Mouse (Mus musculus) intestine, postnatal 0 days (tissue): ENCODE measurements at regions not wholly inside any gene's neighbourhood (a gene's known extent, or its start where the extent isn't known, plus 50 kb on each side); places are given as distances from the start of the nearest gene placed in this dataset.

ENCODE experiments used
- ATAC-seq: fragments of 200-750 bp; cut with Nextera tagmentation; 2 replicates; pipeline ENCODE4 v1.8.0; 2017; ENCODE audit warnings: mild to moderate bottlenecking, moderate TSS enrichment, moderate library complexity
- H3K27ac ChIP-seq: fragments of 300-500 bp; sonication (generic); 2 replicates; pipeline ENCODE4 v1.5.1; 2014; ENCODE audit warnings: mild to moderate bottlenecking, low read depth, low read length, moderate library complexity
- H3K27me3 ChIP-seq: fragments of 300-500 bp; sonication (generic); replicated peaks from 2 replicates; pipeline ENCODE4 v1.6.1; 2014; ENCODE audit warnings: low read length, mixed read lengths; ENCODE audit not compliant: control insufficient read depth, insufficient read depth
- H3K36me3 ChIP-seq: fragments of 300-500 bp; sonication (generic); 2 replicates; pipeline ENCODE4 v1.6.1; 2014; ENCODE audit warnings: mild to moderate bottlenecking, moderate library complexity; ENCODE audit not compliant: control insufficient read depth, insufficient read depth
- H3K4me1 ChIP-seq: fragments of 300-500 bp; sonication (generic); replicated peaks from 2 replicates; pipeline ENCODE4 v1.6.1; 2014; ENCODE audit warnings: antibody characterized with exemption, low read length, mixed read lengths; ENCODE audit not compliant: control insufficient read depth, insufficient read depth
- H3K4me2 ChIP-seq: fragments of 300-500 bp; sonication (generic); replicated peaks from 2 replicates; pipeline ENCODE4 v1.6.1; 2014; ENCODE audit warnings: low read depth, mild to moderate bottlenecking, moderate library complexity
- H3K4me3 ChIP-seq: fragments of 300-500 bp; sonication (generic); 2 replicates; pipeline ENCODE4 v1.5.1; 2014; ENCODE audit warnings: low read depth, low read length
- H3K9ac ChIP-seq: fragments of 300-500 bp; sonication (generic); 2 replicates; pipeline ENCODE4 v1.6.1; 2014; ENCODE audit warnings: mild to moderate bottlenecking, low read depth, low read length
- H3K9me3 ChIP-seq: fragments of 300-500 bp; sonication (generic); 2 replicates; pipeline ENCODE4 v1.6.1; 2016; ENCODE audit warnings: mixed run types; ENCODE audit not compliant: control insufficient read depth
- CTCF ChIP-seq: sonication (generic); IDR thresholded peaks from 2 replicates; pipeline ENCODE4 v1.5.1; 2016; ENCODE audit warnings: low read depth, mild to moderate bottlenecking, control low read depth, antibody characterized with exemption, moderate library complexity
- WGBS: fragments of 180-500 bp; shearing (Covaris S2); extraction: QIAGEN DNeasy Blood & Tissue Kit; methylation state at CpG from one replicate; pipeline ENCODE4 v1.1.7; 2014; 5-methylcytosine and 5-hydroxymethylcytosine counted together

DNA sequence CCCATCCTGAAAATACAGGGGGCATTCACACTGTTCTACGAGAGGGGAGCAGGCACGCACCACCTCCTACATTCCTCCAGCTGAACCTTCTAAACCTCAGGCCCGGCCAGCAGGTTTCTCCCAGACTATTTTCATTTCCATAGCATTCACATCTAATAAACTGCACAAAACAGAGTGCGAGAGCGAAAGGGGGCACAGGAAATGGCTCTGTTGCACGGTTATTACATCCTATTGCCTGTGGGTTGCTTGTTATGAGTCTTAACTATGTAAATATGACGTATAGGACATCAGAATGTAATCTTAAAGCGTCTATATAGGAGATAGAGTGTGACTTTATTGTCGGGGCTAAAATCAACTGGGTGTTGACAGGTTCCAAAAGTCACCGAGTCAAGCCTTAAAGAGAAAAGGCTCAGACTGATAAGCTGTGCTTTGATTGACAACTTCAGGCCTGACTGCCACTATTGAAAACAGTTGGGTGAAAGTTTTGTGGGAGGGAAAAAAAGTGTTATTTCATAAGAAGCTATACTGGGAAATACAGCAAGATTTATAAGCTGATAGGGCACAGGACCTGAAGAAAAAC, 121.5 kb upstream of the Cep162 start:
- Histone ChIP-seq H3K9me3 (no peaks in the 10 kb centered on the region), H3K9ac (no peak overlapping the region), H3K4me1 (no peaks in the 10 kb centered on the region), H3K27ac (no peak overlapping the region), H3K27me3 (no peaks in the 10 kb centered on the region), H3K36me3 (no peaks in the 10 kb centered on the region), H3K4me3 (no peak overlapping the region), H3K4me2 (no peak overlapping the region)
- WGBS: 50% methylated on average over 10 of the region's 10 CpGs
- ATAC-seq: no peak
- TF ChIP-seq CTCF: no peak

- 70% methylated on average over 4 of the region's 4 CpGs for WGBS
- no peak overlapping the region for H3K4me3 ChIP-seq
- no peaks in the 10 kb centered on the region for H3K4me1 ChIP-seq
- no peaks in the 10 kb centered on the region for H3K36me3 ChIP-seq
- H3K27ac ChIP-seq: no peak overlapping the region
- no peaks in the 10 kb centered on the region for H3K27me3 ChIP-seq
- H3K4me2 ChIP-seq: no peak overlapping the region
- no peaks in the 10 kb centered on the region for H3K9me3 ChIP-seq
- no peak for ATAC-seq
- H3K9ac ChIP-seq: no peak overlapping the region
- TF ChIP-seq CTCF: no peak
These were observed 117.0 kb upstream of the Cep162 start for GRCm38 (mm10) chr9:87372251-87372905.

GRCm38 (mm10) chr9:87369059-87369458, 113.7 kb upstream of the Cep162 start:
- ATAC-seq: no peak
- Histone ChIP-seq H3K36me3 (no peaks in the 10 kb centered on the region), H3K4me3 (no peak overlapping the region), H3K27me3 (no peaks in the 10 kb centered on the region), H3K4me2 (no peak overlapping the region), H3K27ac (no peak overlapping the region), H3K4me1 (no peaks in the 10 kb centered on the region), H3K9me3 (no peaks in the 10 kb centered on the region), H3K9ac (no peak overlapping the region)
- TF ChIP-seq CTCF: no peak
- 45% methylated on average over 4 of the region's 4 CpGs for WGBS

GRCm38 (mm10) chr9:87347008-87347407, 91.7 kb upstream of the Cep162 start:
- no peaks in the 10 kb centered on the region for H3K9me3 ChIP-seq
- no peak overlapping the region for H3K4me2 ChIP-seq
- WGBS: 38% methylated on average over 1 of the region's 1 CpGs
- no peaks in the 10 kb centered on the region for H3K36me3 ChIP-seq
- no peaks in the 10 kb centered on the region for H3K27me3 ChIP-seq
- ATAC-seq: no peak
- no peak for TF ChIP-seq CTCF
- H3K4me3 ChIP-seq: no peak overlapping the region
- no peaks in the 10 kb centered on the region for H3K4me1 ChIP-seq
- H3K27ac ChIP-seq: no peak overlapping the region
- H3K9ac ChIP-seq: no peak overlapping the region

DNA sequence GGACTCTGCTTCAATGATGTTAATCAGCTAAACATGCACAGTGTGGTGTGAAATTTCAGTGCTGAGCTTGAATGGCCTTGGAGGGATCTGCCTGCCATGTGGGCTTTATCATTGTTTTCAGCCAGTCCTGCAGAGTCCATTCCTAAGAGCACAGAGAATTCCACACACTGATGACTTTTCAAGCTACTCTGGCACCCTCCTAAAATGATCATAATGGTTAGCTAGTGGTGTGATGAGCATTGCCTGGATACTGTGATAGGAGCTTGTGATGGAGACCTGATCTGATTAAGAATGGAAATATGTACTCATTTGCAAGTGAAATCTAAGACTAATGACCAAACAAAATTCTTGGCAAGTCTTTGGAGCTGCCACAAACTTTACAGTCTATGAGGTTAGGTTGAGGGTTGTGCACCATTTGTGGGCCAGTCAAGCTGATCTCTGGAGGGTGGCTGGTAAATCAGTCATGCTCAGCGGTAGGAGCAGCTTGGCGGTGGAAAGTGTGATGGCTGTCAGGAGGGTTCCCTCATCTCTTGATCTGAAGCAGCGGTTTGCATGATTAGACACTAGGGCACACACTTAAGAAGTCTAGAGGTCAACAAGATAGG, 91.0 kb upstream of the Cep162 start:
- no peak overlapping the region for H3K9ac ChIP-seq
- H3K27me3 ChIP-seq: no peaks in the 10 kb centered on the region
- H3K4me3 ChIP-seq: no peak overlapping the region
- WGBS: 76% methylated on average over 3 of the region's 3 CpGs
- H3K4me2 ChIP-seq: no peak overlapping the region
- no peaks in the 10 kb centered on the region for H3K9me3 ChIP-seq
- ATAC-seq: no peak
- no peak overlapping the region for H3K27ac ChIP-seq
- H3K36me3 ChIP-seq: no peaks in the 10 kb centered on the region
- no peak for TF ChIP-seq CTCF
- H3K4me1 ChIP-seq: no peaks in the 10 kb centered on the region

GRCm38 (mm10) chr9:87341438-87341837, 86.1 kb upstream of the Cep162 start:
- Histone ChIP-seq H3K9me3 (no peaks in the 10 kb centered on the region), H3K9ac (no peak overlapping the region), H3K4me3 (no peak overlapping the region), H3K4me2 (no peak overlapping the region), H3K27ac (no peak overlapping the region), H3K27me3 (no peaks in the 10 kb centered on the region), H3K36me3 (no peaks in the 10 kb centered on the region), H3K4me1 (no peaks in the 10 kb centered on the region)
- WGBS: 63% methylated on average over 5 of the region's 5 CpGs
- no peak for TF ChIP-seq CTCF
- ATAC-seq: no peak
